Mouse (Mus musculus): ENCODE measurements at regions not wholly inside any gene's neighbourhood (a gene's known extent, or its start where the extent isn't known, plus 50 kb on each side); places are given as distances from the start of the nearest gene placed in this dataset.

DNA sequence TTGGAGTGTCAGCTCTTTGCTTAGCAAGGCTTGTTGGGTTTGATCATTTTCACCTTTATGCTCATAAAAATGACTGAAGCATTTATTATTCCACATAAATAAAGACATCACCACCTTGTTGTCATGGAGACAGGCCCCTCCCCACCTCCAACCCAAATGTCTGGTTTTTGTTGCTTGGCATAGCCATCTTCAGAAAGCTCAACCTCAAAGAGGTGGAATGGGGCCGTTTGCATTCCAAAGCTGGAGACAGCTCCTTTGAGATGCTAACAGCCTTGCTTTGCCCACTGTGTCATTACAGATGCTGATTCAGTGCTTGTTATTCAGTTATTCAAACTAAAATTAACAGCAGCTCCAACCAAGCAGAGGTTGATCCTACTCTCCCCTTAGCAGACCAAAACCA, 51.9 kb upstream of the Lgalsl start:
- DNase-seq (ENCODE audit: low spot score), result no peak

DNA sequence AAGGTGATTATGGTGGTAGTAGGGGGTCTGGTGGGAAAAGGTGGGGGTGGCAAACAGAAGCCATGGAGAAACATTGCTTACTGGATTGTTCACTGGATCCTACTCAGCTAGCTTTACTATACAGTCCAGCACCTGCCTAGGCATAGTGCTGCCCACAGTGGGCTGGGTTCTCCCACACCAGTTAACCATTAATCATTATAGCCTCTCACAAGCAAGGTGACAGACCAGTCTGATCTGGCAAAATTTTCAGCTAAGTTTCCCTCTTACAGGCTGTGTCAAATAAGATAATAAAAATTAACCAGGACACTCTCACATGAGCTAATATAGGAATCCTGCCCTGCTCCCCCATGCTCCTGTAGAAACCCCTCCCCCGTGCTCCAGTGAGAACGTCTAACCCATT, 53.1 kb upstream of the Lgalsl start:
- DNase-seq (ENCODE audit: low spot score), result no peak

DNA sequence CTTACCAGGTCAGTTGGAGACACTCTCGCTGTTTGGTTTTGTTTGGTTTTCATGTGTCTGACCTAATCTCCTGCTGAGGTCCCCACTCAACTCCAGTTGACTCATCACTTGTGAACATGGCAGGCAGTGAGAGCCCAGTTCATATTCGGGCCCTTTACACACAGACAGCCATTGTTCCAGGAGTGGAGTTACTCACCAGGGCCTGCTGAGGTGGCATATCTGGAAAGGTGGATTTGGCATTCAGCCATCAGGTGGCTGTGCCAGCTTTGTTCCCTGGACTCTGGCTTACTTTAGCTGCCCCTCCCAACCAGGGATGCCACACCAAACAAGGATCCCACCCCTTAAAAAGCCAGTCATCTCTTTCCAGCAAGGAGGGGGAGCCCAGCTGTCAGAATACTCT, 56.2 kb upstream of the Lgalsl start:
- DNase-seq (ENCODE audit: low spot score), result no peak

DNA sequence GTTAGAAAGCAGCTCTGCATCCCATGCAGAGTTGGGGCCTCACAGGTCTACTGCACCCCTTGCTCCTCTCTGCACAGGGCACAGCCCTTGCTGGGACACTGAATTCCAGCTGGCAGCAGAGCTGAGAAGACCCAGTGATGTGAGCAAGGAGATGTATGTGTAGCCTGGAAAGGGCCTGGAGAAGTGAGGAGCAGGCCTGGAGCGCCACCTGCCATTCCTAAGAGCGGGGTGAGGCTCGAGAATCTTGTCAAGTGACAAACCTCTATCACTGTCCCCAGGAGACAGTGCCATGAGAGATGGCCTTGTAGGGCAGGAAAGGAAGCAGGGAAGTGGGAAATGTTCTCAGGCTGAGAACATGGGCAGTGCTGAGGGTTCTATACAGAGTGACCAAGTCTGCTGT, 59.6 kb upstream of the Lgalsl start:
- no peak for DNase-seq (ENCODE audit: low spot score)

DNA sequence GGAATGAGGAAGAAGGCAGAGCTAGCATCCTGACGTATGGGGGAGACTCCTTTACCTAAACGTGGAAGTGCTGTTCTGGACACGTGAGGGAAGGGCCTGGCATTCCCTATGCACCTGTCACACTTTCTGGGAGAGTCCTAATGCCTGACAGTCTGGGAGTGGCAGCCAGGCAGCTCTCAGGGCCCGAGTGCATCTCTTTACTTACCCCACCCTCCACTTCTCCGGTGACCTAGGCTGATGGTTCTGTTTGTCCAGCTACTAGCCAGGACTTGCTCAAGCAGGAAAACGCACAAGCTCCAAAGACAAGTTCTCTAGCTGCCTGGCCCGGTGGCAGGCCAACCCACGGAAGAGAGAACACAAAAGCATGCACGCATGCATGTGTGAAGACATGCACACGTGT, 60.9 kb upstream of the Lgalsl start:
- DNase-seq (ENCODE audit: low spot score), result no peak

DNA sequence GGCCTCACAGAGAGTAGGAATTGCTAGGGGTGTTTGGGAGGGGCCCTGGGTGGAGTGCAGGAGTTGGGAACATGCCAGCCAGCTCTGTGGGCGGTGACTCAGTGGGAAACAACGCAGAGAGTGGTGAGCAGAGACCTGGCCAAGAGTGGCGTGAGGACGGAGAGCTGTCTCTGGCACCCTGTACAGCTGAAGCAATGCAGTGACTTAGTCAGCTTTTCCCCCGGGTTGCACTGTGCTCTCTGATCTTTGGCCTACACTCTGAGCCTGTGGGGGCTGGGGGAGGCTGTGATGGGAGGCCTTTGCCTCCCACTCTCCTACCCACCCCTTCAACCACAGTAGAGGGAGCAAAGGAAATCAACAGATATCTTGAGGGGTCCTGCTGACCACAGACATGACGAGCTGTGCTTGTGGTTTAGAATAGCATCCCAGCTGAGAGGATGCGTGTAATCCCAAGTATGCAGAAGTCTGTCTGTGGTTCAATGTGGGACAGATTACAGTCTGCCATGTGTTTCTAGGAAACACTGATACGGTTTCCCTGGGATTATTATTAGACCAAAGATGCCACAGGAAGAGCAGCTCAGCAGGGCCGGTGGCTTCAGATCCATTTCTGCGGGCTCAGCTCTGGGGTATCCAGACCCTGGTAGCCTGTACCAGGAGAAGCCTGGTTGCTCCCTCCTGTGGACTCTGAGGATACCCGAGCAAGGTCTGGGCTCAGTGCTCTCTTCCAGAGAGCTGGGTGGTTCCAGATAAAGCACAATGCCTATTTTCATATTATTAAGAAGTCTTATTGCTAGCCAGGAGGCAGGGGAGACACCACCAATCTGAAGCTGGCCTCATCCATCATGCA, 65.6 kb upstream of the Lgalsl start:
- no peak for DNase-seq (ENCODE audit: low spot score)

DNA sequence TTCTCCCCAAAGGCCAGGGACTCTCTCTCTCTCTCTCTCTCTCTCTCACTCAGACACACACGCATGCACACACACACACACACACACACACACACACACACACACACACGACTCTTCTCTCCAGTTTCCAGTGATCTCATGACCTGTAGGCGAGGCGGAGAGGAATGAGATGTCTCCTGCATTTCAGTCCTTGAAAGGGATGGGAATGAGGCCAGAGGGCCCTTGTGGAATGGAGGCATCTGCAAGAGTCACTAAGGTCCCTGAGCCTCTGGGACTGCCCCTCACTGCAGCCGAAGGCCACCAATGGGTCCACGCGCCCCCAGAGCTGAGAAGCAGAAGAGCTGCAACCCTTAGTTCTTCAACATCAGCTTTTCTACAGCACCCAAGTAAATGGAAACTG, 66.6 kb upstream of the Lgalsl start:
- DNase-seq (ENCODE audit: low spot score), result no peak

DNA sequence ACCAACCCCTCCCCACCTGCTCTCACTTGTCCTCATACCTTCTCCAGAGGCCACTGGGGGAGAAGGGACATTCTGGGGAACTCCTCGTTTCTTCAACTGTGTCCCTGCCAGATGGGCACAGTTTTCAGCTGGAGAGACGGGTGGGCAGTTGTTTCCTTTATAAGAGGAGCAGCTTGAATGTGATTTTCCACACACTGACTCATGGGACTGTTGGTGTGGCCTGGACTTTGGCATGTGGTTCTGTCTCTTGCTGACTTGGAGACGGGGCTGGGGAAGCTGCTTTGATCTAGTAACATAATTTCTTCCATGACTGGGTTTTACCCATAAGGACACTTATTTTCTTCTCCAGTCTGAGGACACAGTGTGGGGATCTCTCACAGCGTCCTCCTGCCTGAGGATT, 67.7 kb upstream of the Lgalsl start:
- DNase-seq (ENCODE audit: low spot score), result no peak

DNA sequence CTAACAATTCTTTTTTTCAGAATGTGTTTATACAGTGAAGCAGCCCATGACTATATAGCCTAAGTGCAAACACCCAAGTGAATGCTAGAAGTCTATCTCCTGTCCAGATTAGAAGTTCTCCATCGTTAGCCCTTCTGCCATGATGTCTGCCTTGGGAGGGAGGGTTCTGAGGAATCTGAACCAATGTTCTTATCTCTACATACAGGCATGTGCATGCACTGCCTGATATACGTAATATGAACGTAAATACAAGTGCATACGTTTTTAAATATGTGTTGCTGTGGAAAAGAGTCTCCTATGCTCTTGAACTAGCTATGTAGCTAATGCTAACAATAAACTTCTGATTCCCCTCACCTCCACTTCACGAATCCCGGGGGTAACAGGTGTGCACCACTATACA, 68.9 kb upstream of the Lgalsl start:
- no peak for DNase-seq (ENCODE audit: low spot score)

DNA sequence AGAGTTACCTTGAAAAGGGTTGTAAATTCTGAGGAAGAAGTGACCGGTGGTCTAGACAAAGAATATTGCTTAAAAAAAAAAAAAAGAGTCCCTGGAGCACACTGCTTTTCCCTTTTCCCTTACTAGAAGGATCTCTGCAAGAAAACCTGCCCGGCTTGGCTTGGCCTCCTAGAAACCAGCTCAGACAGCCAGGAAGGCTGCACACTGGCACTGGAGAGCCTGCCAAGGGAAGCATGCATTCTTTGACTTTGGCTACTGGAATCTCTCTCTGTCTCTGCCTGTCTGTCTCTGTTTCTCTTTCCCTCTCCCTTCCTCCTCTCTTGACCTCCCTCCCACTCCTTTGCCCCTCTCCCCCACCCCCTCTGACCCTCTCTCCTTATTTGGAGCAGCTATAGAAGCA, 71.1 kb upstream of the Lgalsl start:
- DNase-seq (ENCODE audit: low spot score), result no peak

DNA sequence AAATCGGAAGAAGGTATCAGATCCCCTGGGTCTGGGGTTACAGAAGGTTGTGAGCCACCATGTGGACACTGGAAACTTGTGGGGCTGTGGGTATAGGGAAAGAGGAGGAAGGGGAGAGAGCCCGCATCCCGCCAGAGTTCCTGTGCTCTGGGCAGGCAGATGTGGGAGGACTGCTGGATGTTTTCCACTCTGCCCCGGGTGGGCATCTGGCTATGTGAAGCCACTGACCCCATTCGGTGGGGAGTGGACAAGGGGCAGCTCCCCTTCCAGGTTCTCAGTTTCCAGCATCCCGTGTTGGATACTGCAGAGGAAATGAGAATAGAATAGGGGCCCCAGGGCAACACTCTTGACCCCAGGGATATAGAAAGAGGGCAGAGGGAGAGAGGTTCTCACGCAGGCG, 72.1 kb upstream of the Lgalsl start:
- DNase-seq (ENCODE audit: low spot score), result no peak

DNA sequence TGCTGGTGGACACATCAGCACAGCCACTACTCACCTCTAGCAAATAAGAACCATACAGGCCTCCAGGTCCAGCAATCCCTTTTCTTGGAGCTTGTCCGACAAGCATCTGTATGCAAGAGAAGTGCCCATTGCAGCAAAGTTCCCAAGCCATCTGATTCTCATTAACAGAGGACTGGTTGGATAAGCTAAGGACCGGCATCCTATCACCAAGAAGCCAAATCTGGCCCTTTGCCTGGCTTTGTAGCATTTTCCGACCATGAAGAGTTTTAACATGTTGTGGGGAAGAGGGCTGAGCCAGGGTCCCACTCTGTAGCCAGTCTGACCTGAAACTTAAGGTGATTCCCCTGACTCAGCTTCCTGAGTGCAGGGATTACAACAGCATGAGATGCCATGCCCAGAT, 77.1 kb upstream of the Lgalsl start:
- DNase-seq (ENCODE audit: low spot score), result no peak

DNA sequence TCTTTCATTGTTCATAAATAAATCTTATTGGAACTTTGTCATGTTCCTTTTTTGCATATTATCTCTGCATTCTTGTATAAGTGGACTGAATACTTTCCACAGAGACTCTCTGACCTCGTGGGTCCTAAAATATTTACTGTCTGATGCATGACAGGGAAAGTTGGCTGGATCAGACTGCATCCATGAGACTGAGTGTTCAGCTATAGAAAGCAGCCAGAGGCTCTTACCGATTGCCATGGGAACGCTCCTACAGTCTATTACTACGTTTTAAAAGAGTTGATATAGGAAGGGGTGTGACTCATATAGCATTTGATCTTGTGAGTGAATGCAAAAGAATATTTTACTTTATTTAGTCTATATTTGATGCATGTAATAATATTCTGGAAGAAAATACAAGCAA, 77.6 kb upstream of the Lgalsl start:
- no peak for DNase-seq (ENCODE audit: low spot score)

DNA sequence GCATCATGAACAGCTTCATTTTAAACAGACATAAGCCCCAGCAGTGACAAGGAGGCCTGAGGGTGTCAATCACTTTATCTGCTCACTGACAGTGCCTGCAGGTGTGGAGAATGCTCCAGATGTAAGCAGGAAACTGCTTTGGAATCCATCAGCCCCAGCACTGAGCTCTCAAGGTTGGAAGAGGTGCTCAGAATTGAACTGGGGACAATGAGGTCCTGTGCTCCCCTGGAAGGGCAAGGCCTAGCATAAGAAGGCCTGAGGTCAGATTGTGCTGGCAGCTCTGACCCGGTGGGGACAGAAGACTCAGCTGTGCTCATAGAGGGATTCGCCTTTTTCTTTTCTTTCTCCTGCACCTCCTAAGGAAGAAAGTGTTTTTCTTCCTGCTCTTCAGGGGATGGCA, 82.2 kb upstream of the Lgalsl start:
- no peak for DNase-seq (ENCODE audit: low spot score)

DNA sequence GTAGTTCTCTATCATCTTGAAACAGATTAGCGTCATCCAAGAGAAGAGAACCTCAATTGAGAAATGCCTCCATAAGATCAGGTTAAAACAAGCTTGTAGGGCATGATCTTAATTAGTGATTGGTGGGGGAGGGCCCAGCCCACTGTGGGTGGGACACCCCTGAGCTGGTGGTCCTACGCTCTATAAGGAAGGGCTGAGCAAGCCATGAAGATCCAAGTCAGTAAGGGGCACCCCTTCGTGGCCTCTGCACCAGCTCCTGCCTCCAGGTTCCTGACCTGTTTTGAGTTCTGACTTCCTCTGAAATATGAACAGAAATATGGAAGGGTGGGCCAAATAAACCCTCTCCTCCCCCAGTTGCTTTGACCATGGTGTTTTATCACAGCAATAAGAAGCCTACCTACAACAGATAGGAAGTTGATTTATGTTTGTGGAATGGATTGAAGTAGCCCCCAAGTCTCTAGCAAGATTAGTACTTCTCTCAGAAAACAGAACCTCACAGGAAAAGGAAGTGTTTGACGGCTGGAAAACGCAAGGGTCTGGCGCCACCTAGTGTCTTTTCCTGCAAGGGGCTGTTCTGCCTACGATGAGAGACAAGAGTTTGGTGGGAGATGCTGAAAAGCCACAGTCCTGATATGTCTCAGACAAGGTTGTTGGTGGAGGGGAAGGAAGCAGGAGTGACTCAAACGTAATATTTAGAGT, 82.9 kb upstream of the Lgalsl start:
- DNase-seq (ENCODE audit: low spot score), result peak; percentile 73

DNA sequence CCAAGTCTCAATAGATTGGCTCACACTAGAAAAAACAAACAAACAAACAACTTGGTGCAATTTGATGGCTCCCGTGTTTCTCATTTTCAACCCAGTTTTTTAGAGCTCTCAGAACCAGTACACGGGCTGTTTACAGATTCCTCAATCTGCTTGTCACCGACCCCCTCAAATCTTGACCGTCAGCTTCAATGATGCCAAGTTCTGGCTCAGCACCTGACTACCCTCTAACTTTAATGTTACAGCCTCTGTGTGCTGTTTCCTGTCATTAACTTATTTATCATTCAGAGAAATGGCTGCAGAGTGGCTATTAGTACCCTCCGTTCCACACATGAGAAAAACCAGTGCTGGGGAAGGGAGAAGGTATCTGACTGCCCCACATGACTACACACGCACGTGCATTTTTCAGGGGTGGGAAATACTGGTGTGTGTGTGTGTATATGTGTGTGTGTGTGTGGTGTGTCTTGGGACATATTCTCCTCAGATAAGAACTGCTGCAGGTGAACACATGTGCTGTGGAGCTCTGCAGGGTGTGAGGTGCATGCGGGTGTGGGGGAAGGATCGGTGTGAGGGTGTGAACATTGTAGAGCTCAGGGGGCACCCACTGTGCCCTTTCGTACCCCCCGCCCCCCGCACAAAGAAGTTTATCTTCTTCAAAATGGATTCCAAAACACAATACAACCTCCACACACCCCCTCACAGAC, 83.6 kb upstream of the Lgalsl start:
- DNase-seq (ENCODE audit: low spot score), result no peak

DNA sequence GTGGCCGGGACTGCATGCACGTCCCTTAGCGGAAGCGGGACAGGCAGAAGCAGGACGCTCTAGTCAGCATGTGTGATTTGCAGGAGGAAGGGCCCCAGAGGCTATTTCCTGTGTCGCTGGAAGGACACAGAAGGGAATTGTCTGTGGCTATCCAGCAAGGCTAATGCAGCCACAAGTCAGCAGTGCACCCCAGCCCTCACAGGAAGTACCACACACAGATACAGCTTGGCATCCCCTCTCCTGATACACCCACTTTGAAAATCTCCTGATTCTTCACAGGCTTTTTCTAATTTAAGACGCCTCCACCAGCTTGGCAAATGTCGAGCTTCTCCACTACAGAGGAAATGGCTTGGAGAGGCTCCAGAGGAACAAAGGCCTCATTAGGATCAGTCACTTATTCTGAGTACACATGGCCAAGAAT, 84.3 kb upstream of the Lgalsl start:
- peak; percentile 44 for DNase-seq (ENCODE audit: low spot score)

DNA sequence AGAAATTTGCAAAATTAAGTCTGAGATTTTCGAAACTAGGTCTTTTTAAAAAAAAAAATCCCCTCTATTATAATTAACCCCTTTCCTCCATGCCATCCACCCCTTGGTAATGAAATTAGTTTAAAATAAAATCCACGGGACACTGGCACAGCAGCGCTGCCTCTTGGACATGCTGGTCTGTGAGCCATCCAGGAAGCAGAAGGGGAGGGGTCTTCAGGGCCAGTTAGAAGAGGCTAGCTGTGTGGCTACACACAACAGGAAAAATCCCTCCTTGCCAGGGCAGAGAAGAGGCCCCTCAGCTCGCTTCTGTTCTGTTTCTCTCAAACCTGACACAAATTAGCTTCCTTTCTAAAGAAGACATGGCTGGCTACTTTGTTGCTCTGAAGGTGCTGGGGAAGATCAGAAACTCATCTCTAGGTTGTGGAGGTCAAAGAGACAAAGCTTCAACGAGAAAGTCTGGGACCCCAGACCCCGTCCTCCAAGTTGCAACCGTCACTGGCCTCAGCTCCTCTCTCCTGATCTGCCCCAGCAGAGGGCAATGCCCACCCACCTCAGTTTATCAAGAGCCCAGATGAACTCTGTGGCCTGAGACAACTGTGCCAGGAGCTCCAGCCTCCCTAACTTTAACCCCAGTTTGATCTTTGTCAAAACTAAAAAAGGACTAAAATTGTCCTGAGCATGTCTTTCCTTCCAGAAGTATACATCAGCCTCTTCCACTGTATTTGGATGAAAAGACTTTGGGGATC, 85.0 kb upstream of the Lgalsl start:
- no peak for DNase-seq (ENCODE audit: low spot score)

DNA sequence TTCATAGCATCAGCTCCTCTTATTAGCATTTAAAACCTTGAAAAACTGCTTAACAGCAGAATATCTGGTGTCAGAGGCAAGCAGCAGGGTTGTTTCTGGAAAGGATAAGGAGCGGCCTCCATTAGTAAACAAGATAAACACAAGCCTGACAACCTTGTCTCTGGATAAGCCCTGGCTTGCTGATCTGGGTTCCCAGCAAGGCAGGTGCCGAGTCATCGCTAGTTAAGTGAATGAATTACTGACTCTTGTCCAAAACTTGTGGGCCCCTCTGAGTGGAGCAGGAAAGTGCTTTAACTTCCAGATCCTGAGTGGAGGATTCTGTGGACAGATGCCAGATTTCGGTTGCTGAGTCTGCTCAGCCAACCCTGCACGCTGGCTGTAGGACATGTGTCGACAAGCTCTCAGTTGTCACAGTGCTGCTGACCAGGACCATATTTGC, 85.6 kb upstream of the Lgalsl start:
- no peak for DNase-seq (ENCODE audit: low spot score)

DNA sequence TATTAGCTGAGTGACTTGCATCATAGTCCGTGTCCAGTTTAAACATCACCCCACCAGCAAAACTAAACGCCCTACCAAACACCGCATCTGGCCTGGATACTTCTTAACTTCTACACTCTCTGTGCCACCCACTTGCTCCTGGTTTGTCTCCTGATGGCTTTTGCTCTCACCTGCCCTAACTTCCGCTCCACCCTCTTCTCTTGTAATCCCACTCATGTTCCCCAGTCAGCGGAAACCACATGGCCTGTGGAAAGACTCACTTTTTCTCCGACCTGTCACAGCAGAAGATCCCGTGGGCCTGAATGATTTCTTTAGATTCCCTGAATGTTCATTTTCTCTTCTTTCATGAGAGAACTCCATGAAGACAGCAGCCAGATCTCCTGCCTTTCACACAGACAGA, 86.1 kb upstream of the Lgalsl start:
- no peak for DNase-seq (ENCODE audit: low spot score)

DNA sequence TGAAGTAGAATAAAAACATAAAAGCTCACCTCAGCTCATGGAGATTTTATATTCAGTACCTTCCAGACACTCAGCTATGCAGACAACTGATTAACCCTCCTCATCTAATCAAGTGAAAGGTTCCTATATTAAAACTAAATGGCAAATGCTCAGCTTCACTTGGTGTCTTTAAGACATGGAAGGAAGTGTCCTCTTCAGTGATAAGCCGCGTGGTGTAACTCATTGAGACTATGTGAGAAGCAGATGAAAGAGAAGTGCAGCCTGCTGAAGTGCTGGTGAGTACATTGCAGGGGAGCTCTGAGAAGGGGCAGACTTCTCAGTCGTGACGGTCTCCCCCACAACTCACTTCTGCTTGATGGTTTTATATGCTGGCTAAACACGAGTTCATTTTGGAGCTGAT, 86.6 kb upstream of the Lgalsl start:
- no peak for DNase-seq (ENCODE audit: low spot score)

DNA sequence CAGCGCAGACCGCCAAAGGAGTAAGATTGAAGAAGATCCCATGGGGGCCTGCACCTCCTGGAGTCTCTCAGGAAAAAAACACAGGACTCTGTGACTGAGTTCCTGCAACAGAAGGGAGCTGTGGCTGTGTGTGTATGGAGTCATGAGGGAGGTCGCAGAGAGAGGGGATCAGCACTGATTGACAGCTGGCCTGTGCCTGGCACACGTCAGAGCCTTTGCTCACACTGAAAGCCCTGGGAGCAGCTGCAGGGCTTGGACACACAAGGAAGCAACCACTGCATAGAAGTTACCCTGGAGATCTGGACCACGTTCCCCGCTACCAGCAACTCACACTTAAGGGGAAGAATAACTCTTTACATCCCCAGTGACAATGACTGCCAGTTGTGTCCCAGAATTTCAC, 92.3 kb upstream of the Lgalsl start:
- no peak for DNase-seq (ENCODE audit: low spot score)

Measured in layer of hippocampus, adult 9-10 months (tissue).